Mouse (Mus musculus) small intestine, adult 2 months (tissue): ENCODE results near the gene 2310039H08Rik.

Experiments used
- CTCF ChIP-seq: fragments of 200-500 bp; IDR thresholded peaks from 2 replicates; pipeline ENCODE4 v1.5.1; 2012; ENCODE audit warnings: low read depth, mild to moderate bottlenecking, control low read depth, inconsistent platforms, low read length, moderate library complexity, mixed read lengths; ENCODE audit not compliant: insufficient replicate concordance, insufficient read length; ENCODE audit errors: extremely low read depth
- POLR2A ChIP-seq: fragments of 200-500 bp; IDR thresholded peaks from 2 replicates; pipeline ENCODE4 v1.6.1; 2012; ENCODE audit warnings: low read depth, mild to moderate bottlenecking, control low read depth, inconsistent platforms, low read length, moderate library complexity

DNA sequence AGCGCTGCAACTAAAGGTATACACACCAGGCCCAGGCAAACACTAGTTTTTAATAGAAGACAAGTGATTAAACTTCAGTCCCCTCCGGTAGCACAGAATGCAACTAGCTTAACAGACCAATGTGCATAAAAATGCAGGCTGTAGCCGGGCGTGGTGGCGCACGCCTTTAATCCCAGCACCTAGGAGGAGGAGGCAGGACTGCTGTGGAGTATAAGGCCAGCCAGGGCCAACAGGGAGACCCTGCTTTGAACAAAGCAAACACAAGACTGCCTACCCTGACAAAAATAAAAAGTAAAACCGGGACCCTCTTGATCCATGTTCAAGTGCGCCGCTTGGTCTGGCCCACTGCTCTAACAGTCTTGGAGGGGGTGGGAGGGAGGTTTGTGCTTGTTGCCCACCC is 2.6 kb downstream of the 2310039H08Rik start:
- no peak for TF ChIP-seq POLR2A
- TF ChIP-seq CTCF = no peak
